Mouse (Mus musculus) spleen, adult 2 months (tissue): Measurements from ENCODE around the gene Nme7. TPM values are rescaled to one million over a fixed set of nuclear protein-coding genes. Genes with fewer than 3 reads are reported as not detected.

ENCODE experiments used
- DNase-seq, 2 experiments: peaks; one replicate each; pipeline versions ENCODE4 v3.0.0 to v3.0.0-alpha.2; 2012 to 2021; ENCODE audit warnings: low spot score in 2 of 2, low read depth in 1 of 2
- H3K27ac ChIP-seq: fragments of 200-500 bp; 2 replicates; pipeline ENCODE4 v1.5.1; 2012; ENCODE audit warnings: low read length, inconsistent platforms; ENCODE audit not compliant: insufficient read depth
- H3K27me3 ChIP-seq: fragments of 200-500 bp; 2 replicates; pipeline ENCODE4 v1.6.1; 2012; ENCODE audit warnings: mild to moderate bottlenecking, moderate library complexity, low read length, inconsistent platforms; ENCODE audit not compliant: control insufficient read depth, insufficient read depth
- H3K36me3 ChIP-seq: fragments of 200-500 bp; 2 replicates; pipeline ENCODE4 v1.6.1; 2012; ENCODE audit warnings: mild to moderate bottlenecking, low read length, inconsistent platforms; ENCODE audit not compliant: control insufficient read depth, insufficient read depth
- H3K4me1 ChIP-seq: fragments of 200-500 bp; 2 replicates; pipeline ENCODE4 v1.6.1; 2011; ENCODE audit warnings: inconsistent platforms; ENCODE audit not compliant: control insufficient read depth, insufficient read depth, insufficient read length
- H3K4me3 ChIP-seq: fragments of 200-500 bp; 2 replicates; pipeline ENCODE4 v1.5.1; 2011; ENCODE audit warnings: mild to moderate bottlenecking, inconsistent platforms; ENCODE audit not compliant: insufficient read depth, insufficient read length; ENCODE audit errors: extremely low read depth
- CTCF ChIP-seq: fragments of 200-500 bp; IDR thresholded peaks from 2 replicates; pipeline ENCODE4 v1.5.1; 2011; ENCODE audit warnings: mild to moderate bottlenecking, inconsistent platforms; ENCODE audit not compliant: insufficient read depth, insufficient read length, insufficient replicate concordance; ENCODE audit errors: extremely low read depth
- POLR2A ChIP-seq: fragments of 200-500 bp; IDR thresholded peaks from 2 replicates; pipeline ENCODE4 v1.6.1; 2011; ENCODE audit warnings: low read depth, low read length, inconsistent platforms
- WGBS: fragments of 180-500 bp; shearing (Covaris S2); methylation state at CpG from one replicate; pipeline ENCODE4 v1.1.7; 2018; 5-methylcytosine and 5-hydroxymethylcytosine counted together
- polyA plus RNA-seq: library from polyadenylated mRNA; depleted of rRNA; stranded (reverse); fragments of >200 nt; gene quantifications from 2 replicates; pipeline ENCODE4 v1.2.3, GENCODE M21; 2012

Gene Nme7
- polyA plus RNA-seq, 1 experiment, result 3.8 TPM

- DNase-seq, result no peak
- Histone ChIP-seq H3K4me1 (peaks cover 4% of the 10 kb centered on the region; the same call in 1 of the 2 replicates), H3K27ac (no peak overlapping the region), H3K4me3 (no peak overlapping the region), H3K27me3 (no peaks in the 10 kb centered on the region), H3K36me3 (no peaks in the 10 kb centered on the region)
- WGBS, result 75% methylated on average over 11 of the region's 11 CpGs
- no peak for TF ChIP-seq CTCF
- TF ChIP-seq POLR2A, result no peak
Measured at GRCm38 (mm10) chr1:164413608-164414007, 109.7 kb downstream of the Nme7 start.

- H3K27ac ChIP-seq, result no peak overlapping the region
- DNase-seq, result no peak
Measured at GRCm38 (mm10) chr1:164415347-164415751, 111.4 kb downstream of the Nme7 start.

GRCm38 (mm10) chr1:164416692-164417394 is 112.9 kb downstream of the Nme7 start:
- Histone ChIP-seq H3K36me3 (no peaks in the 10 kb centered on the region), H3K27me3 (no peaks in the 10 kb centered on the region), H3K4me1 (peaks cover 4% of the 10 kb centered on the region; the same call in 1 of the 2 replicates), H3K27ac (no peak overlapping the region), H3K4me3 (no peak overlapping the region)
- no peak for DNase-seq
- no peak for TF ChIP-seq CTCF
- no peak for TF ChIP-seq POLR2A
- 88% methylated on average over 12 of the region's 12 CpGs for WGBS

More at GRCm38 (mm10) chr1:164415347-164415751, 111.4 kb downstream of the Nme7 start:
- Histone ChIP-seq H3K36me3 (no peaks in the 10 kb centered on the region), H3K27me3 (no peaks in the 10 kb centered on the region), H3K4me1 (peaks cover 4% of the 10 kb centered on the region; the same call in 1 of the 2 replicates), H3K4me3 (no peak overlapping the region)
- TF ChIP-seq CTCF, result no peak
- no peak for TF ChIP-seq POLR2A
- WGBS, result 97% methylated on average over 2 of the region's 2 CpGs

- Histone ChIP-seq H3K27ac (no peak overlapping the region), H3K27me3 (no peaks in the 10 kb centered on the region), H3K36me3 (no peaks in the 10 kb centered on the region), H3K4me1 (peaks cover 4% of the 10 kb centered on the region; the same call in 1 of the 2 replicates), H3K4me3 (no peak overlapping the region)
- TF ChIP-seq POLR2A (no peak), CTCF (no peak)
- no peak for DNase-seq
- WGBS, result 51% methylated on average over 3 of the region's 3 CpGs
Measured at GRCm38 (mm10) chr1:164417604-164418003, 113.7 kb downstream of the Nme7 start.

- no peak for TF ChIP-seq POLR2A
- TF ChIP-seq CTCF, result no peak
- H3K27me3 ChIP-seq, result no peaks in the 10 kb centered on the region
- no peaks in the 10 kb centered on the region for H3K4me1 ChIP-seq
- no peak overlapping the region for H3K27ac ChIP-seq
- WGBS, result 94% methylated on average over 10 of the region's 10 CpGs
- DNase-seq, result no peak
- no peaks in the 10 kb centered on the region for H3K36me3 ChIP-seq
- no peak overlapping the region for H3K4me3 ChIP-seq
Measured at GRCm38 (mm10) chr1:164418320-164418719, 114.4 kb downstream of the Nme7 start.

GRCm38 (mm10) chr1:164419401-164419800 is 115.5 kb downstream of the Nme7 start:
- 94% methylated on average over 8 of the region's 8 CpGs for WGBS
- TF ChIP-seq CTCF (no peak), POLR2A (no peak)
- no peak for DNase-seq
- Histone ChIP-seq H3K36me3 (no peaks in the 10 kb centered on the region), H3K4me1 (no peaks in the 10 kb centered on the region), H3K4me3 (no peak overlapping the region), H3K27ac (no peak overlapping the region), H3K27me3 (no peaks in the 10 kb centered on the region)
